Mouse (Mus musculus): Measurements from ENCODE around the gene Sorcs2. TPM values are rescaled to one million over a fixed set of nuclear protein-coding genes. Genes with fewer than 3 reads are reported as not detected.

The Sorcs2 gene
- polyA plus RNA-seq, 1 experiment from 2014 or later, result 7.0 TPM

GRCm38 (mm10) chr5:35970380-35971105 is 427.4 kb downstream of the Sorcs2 start:
- WGBS, result 49% methylated on average over 12 of the region's 12 CpGs
- H3K36me3 ChIP-seq (replicated peaks), result peaks cover 76% of the 10 kb centered on the region
- peak overlapping the region; percentile 59 for H3K27ac ChIP-seq (replicated peaks)
- H3K4me3 ChIP-seq, result no peak overlapping the region
- H3K4me1 ChIP-seq, result peaks cover 21% of the 10 kb centered on the region
- peak; percentile 24 for DNase-seq (ENCODE audit: low spot score)
- H3K27me3 ChIP-seq (replicated peaks; ENCODE audit: low read depth, poor library complexity, severe bottlenecking), result no peaks in the 10 kb centered on the region
- H3K9me3 ChIP-seq, result peaks cover 6% of the 10 kb centered on the region; the same call in 1 of the 2 replicates

DNA sequence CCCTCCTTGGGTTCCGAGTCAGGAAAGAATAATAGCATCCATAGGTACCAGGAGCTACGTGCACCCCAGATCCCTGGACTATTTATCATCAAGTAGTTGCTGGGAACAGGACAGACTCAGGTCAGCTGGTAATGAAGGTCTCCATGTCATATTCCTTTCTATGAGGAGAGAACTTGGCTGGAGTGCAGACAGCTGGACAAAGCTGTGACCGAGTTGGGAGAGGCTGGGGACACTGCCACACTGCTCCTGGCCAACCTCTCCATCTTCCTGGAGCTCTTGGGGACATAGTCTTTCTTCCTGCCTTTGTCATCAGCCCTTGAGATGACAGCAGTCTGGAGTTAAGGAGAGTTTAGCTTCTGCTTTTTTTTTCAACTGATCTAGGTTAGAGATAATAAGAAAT is 428.1 kb downstream of the Sorcs2 start:
- Histone ChIP-seq H3K4me3 (no peak overlapping the region), H3K27me3 (replicated peaks; ENCODE audit: low read depth, poor library complexity, severe bottlenecking) (no peaks in the 10 kb centered on the region), H3K4me1 (peaks cover 21% of the 10 kb centered on the region), H3K9me3 (peaks cover 6% of the 10 kb centered on the region; the same call in 1 of the 2 replicates), H3K36me3 (replicated peaks) (peaks cover 83% of the 10 kb centered on the region), H3K27ac (replicated peaks) (no peak overlapping the region)
- DNase-seq (ENCODE audit: low spot score), result no peak
- 85% methylated on average over 3 of the region's 3 CpGs for WGBS

Small RNA genes within 50 kb of the gene (microRNA-seq; reads per million reads assigned to microRNA genes)
- 54.0 reads per million, percentile 42 among the genes with 10 or more reads in this experiment for gene Mir7689

Other genes with a start within 250 kb of the Sorcs2 start
- gene Psapl1, start 194.1 kb downstream of the Sorcs2 start, polyA plus RNA-seq (2016; fragmentation: Nextera tagmentation; extraction: Ambion mirVana), result 0.05 and 0.07 TPM in 2 replicates
- gene Grpel1, start 66.9 kb upstream of the Sorcs2 start, polyA plus RNA-seq (2016; fragmentation: Nextera tagmentation; extraction: Ambion mirVana), result 59.8 and 62.2 TPM in 2 replicates
- 1.3 and 1.7 TPM in 2 replicates for gene Tada2b, start 86.1 kb upstream of the Sorcs2 start, polyA plus RNA-seq (2016; fragmentation: Nextera tagmentation; extraction: Ambion mirVana)
- 1.9 and 2.0 TPM in 2 replicates for gene Ccdc96, start 86.4 kb upstream of the Sorcs2 start, polyA plus RNA-seq (2016; fragmentation: Nextera tagmentation; extraction: Ambion mirVana)
- 39.9 and 40.4 TPM in 2 replicates for gene Tbc1d14, start 195.1 kb upstream of the Sorcs2 start, polyA plus RNA-seq (2016; fragmentation: Nextera tagmentation; extraction: Ambion mirVana)

Data from embryonic facial prominence, embryonic 10.5 days (tissue).